Mouse (Mus musculus) cerebellum, adult 8-10 months (tissue): ENCODE measurements around the gene Dnajb14.
"Not testable (repeated sequence)": the region's sequence is repeated elsewhere in the genome, so short reads cannot be mapped to it uniquely, and the experiment has no call there.

Experiments used
- DNase-seq: peaks from one replicate; pipeline ENCODE4 v3.0.0; 2022

Gene Dnajb14

DNA sequence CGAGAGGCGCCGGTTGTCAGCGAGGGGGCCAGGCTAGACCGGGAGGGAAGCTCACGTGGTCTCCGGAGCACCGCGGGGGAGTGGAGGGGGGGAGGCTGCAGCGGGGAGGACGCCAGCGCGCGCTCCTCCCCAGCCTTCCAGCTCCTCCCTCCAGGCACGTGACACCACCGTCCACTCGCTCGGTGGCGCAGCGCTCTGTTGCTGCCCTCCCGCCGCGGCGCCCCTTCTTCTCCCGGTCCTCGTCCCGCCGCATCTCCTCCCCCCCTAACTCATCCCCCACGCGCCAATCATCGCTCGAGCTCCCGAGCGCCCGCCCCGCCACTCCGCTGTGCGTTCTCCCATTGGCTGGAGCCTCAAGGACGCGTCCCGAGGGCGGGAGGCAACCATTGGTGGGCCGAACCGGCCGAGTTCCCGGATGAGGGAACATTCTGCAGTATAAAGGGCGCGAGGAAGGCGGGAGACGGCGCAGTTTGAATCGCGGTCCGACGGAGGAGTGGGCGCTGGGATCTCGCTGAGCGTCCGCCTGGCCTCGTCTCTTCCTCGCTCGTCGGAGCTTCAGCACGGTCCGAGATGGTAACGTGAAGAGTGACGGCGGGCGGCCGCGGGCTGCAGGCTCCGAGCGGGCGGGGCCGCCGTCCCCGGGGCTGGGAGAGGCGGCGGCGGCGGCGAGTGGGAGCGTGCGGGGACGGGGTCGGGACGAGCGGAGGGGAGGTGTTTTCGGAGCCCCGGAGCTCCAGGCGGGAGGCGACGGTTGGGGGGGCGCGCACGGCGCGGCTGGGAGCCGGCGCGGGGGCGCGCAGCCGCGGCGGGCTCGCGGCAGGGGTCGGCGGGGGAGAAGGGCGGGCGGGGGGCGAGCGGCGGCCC, 3.1 kb upstream of the Dnajb14 start, which contains the start of gene H2afz:
Gene H2afz (plus strand): TSS at position 364 of the 864 bp plus-strand sequence.
- DNase-seq, result peak; percentile 98

DNA sequence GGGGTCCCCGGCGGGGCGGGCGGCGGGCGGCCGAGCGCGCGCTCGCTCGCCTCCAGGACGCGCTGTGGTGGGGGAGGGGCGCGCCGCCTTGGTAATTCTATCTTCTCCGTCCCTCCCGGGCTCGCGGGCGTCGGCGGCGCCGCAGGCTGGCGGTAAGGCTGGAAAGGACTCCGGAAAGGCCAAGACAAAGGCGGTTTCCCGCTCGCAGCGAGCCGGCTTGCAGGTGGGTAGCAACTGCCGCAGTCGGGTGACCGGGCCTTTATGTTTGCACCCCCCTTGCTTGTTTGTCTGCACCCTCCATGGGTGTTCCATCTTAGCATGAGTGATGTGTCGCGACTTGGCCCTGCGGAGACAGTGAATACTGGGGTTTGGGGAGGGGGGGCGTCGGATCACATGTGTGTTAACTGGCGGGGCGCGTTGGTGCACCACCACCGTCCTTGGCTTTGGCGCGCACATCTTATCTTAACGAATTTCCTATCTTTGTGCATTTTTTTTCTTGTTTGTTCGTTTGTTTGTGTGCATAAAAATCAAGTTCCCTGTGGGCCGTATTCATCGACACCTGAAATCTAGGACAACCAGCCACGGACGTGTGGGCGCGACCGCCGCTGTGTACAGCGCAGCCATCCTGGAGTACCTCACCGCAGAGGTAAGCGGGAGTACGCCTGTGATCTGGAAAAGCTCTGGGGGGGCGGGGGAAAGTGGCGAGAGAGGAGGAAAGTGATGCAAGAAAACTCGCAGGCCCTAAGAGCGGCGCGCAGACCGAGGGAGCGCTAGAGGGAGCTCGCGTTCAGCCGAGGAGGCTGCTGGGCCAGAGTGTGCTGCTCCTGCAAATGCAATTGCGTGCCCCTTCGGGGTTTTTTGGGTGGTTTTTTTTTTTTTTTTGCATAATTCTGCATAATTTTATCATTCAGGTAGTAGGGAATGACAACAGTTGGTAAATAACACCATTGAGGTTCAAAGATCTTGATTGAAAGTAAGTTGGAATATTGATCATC, 2.2 kb upstream of the Dnajb14 start:
- DNase-seq, result peak; percentile 88

DNA sequence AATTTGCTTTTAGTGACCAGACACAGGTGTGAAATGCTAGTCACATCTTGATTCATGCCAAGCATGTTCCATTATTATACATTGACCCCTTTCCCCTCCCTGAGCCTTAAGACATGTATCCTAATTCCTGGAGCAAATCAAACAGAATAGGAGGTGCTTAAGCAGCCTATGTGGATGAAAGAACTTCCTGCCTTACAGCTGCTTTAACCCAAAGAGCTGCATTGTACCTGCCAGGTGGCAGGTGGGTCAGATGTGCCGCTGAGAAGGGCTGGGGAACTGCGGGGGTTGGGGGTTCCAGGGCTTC, 390 bp upstream of the Dnajb14 start:
- DNase-seq, result no peak

DNA sequence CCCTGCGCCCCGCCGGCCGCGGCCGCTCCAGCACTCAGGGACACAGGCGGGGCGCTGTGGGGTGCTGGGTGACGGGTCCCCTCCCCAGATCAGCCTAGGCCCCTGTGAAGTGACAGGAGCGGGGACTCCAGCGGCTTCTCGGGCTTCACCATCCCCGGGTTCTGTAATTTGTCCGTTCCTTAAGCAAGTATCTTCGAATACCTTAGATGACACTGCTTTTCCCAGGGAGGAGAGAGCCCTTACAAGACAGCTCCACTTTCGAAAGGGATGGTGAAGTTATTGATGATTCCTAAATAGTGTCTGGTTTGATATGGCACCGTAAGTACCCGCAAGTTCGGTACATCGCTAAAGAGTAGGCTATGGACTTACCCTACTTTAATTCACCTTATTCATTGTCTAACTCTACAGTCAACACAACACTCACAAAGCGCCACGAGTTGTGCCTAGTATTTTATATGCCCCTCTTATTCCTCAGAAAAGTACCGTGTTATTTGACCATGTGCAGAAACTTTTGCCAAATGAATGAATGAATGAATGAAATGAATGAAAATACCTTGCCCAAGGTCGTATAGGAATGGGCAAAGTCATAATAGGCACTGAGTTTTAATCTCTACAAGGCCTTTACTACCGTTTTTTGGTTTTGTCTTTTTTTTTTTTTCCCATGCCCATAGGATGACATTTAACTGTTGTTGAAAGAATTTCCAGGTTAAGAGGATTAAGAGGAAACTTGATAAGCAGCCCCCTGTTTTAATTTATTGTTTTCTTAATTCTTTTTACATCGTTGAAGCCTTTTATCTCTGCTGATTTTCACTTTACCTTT, 829 bp downstream of the Dnajb14 start:
- DNase-seq, result no peak

DNA sequence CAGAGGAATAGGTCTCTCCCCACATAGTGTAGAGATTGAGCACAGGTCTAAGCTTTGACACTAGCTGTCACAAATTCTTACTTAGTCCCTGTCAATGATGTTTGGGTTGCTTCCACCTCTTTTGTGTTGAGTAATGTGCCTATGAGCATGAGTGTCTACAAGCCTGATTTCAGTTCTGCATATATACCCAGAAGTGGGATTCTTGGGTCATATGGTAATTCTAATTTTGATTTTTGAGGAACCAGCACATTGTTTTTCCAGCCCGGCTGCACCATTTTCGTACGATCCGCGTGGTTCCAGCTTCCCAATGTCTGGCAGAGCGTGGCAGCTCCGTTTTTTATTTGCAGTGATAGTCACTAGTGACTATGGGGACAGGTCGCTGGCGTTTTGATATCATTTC, 1.9 kb downstream of the Dnajb14 start:
- DNase-seq, result no peak

DNA sequence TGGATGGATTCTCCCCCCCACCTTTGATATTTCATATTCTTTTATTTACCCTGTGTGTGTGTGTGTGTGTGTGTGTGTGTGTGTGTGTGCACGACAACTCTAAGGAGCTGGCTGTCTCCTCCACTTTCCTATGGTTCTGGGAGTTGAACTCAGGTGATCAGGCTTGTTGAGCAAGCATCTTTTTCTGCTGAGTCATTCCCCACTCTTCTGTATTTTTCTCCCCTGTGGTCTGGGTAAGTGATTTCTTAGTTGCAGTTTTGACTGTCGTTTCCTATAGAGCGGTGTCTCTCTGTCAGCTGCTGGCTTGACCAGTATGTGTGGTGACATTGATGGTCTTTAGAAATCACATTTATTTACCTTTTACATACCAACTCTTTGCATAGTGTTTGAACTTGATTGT, 11.8 kb downstream of the Dnajb14 start:
- DNase-seq, result no peak

DNA sequence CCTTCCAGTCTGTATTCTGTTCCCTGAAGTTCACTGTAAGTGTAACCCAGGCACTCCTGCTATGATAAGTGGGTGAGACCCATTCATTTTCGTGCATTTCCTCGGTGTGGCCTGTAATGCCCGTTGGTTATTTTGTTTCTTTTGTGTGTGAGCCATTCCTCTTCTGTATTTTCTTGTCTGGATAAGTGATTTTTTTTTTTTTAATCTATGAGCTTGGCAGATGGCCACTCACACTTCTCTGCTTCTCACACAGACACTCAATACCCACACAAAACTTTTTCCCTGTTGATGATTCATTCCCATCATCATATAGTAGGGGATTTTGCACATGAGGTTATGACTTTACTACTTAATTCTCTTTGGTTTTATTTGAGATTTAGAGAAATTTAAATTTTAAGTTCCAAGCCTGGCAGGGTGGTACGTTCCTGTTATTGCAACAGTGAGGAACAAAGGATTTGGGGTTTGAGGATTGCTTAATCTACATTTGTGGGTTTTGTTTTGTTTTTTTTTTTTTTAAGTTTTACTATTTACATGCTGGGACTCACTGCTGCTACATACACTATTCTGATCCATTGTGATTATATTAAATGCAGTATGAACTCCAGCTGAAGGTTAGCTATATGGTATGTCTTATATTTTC, 12.8 kb downstream of the Dnajb14 start:
- DNase-seq, result no peak

DNA sequence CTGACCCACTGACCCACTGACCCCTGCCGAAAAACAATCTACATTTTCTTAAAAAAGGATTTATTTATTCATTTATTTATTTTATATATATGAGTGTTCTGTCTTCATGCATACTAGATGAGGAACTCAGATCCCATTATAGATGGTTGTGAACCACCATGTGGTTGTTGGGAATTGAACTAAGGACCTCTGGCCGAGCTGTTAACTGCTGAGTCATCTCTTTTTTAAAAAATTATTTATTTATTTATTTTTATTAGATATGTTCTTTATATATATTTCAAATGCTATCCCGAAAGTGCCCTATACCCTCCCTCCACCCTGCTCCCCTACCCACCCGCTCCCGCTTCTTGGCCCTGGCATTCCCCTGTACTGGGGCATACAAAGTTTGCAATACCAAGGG, 13.6 kb downstream of the Dnajb14 start:
- DNase-seq, result no peak

DNA sequence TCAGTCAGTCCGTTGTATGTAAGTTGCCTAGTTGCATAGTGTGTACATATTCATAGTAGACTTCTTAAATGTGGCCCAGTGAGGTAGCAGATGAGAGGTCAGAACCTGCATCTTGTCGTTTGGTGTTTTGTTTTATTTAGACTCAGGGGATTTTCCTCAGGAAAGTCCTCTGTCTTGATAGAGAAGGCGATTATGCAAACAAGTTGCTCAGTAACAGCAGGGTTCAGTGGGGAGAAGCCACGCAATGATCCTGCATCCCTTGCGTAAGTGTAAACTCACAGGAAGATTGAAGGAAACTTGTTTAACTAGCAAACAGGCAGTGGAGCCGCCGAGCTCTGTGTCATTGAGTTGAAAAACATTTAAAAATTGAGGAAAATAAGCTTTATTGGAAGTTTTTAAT, 20.5 kb downstream of the Dnajb14 start:
- DNase-seq, result no peak

DNA sequence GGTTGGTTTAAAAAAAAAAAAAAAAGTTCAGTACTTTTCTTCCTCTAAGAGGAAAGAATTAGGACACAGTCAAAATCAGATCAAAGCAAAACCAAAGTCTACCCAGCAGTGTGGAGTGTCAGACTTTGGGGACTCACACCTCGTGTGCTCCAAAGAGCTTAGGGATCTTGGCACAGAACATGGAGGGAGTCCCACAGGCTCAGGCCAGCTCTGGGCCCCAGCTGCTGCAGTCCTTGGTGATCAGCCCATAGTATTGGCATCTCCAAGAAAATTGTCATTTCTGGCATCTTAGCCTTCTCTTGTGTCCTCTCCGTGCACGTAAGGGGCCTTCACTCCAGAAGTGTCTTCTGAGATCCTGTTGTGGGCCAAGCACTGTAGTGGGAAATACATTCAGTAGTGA, 23.6 kb downstream of the Dnajb14 start:
- DNase-seq, result no peak

DNA sequence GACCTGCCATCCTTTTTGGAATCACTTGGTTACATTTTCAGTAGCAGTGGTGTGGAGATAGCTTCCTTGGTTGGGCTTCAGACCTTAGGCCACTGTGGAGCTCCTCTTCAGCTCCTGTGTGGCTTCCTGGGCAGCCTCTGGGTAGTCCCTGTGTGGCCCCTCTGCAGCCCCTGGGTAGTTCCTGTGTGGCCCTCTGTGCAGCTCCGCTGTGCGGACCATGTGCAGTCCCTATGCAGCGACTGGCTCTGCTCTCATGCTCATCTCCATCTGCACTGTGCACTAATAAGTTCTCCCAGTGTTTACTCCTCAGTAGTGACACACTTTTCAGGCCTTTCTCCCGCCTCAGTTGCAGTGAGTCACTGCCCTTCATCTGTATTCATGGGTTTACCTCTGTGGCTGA, 24.6 kb downstream of the Dnajb14 start:
- no peak for DNase-seq

DNA sequence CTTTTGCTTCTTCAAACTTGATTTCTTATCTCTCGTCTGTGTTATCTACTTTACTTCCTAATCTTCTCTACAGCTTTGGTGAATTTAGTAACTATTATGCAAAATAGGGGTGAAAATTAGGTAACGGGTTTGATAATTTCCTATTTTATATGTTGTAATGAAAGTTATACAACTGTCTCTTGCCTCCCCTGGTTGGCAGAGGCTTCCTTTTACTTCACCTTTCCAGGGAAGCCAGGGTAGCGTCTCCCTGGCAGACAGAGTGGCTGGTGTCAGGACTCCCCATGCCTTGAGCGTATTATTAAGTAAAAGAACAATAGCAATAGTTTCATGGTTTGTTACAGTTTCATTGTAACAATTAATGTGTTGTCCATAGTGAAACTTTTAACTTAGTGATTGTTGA, 26.3 kb downstream of the Dnajb14 start:
- no peak for DNase-seq

DNA sequence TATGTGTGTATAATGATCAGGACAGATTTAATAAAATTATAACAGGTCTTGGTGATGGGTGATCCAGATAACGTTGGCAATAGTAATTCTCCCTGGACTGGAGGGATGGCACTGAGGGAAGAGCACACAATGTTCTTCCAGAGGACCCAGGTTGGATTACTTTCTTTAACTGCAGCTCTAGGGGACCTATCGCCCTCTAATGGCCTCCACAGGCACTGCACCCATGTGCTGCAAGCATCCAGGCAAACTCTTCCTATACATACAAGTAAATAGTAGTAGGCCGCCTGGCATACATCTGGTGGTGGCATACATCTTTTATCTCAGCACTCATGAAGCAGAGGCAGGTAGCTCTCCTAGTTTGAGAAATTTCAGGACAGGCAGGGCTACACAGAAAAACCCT, 27.7 kb downstream of the Dnajb14 start:
- DNase-seq, result no peak

DNA sequence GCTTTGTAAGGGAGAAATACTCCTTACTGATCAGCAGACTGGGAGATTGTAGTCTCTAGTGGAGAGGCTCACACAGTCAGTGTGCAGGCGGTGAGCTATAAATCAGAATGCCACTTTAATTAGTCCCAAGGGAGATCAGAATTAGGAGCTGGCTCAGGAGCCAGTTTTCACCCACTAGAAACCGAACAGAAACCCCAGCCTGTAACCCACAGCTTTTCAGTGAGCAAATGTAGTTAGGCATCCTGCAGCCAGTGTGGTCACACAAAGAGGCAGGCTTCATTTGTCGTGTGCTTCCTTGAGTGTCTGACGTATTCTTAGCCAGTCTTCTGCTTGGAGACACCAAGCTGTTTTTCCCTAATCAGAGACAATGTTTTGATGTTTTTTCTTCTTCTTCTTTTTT, 28.9 kb downstream of the Dnajb14 start:
- DNase-seq, result no peak

DNA sequence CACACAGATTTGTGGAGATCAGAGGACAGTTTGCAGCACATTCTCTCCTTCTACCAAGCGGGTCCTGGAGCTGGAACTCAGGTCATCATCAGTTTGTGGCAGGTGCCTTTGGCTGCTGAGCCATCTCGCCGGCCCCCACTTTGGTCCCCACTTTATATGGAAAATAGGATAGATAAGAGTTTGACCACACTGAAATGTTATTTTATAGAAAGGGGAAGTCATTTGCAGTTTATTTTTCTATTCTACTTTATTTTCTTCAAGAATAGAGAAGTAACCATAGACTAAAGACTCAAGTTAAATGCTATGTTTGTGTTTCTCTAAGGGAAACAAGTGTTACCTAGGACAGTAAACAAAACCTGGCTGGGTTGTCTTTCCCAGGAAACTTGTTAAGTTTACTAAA, 29.4 kb downstream of the Dnajb14 start:
- DNase-seq, result no peak

DNA sequence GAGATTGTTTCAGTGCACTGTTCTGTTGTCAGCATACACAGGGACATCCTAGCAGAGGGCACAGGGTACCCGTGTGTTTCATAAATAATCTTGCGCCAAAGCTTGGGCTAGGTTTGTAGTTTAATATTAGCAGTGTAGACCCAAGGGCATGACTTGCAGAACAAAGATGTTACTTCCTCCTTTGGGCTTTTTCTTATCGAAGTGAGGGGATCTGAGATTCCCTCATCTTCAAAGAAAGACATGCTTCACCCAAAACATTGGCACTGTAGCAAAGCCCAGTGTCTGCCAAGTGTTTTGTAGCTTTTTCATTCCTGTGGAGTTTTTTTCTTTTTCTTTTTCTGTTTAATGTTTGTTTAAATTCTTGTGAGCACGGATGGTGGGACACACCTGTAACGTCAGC, 30.2 kb downstream of the Dnajb14 start:
- no peak for DNase-seq

DNA sequence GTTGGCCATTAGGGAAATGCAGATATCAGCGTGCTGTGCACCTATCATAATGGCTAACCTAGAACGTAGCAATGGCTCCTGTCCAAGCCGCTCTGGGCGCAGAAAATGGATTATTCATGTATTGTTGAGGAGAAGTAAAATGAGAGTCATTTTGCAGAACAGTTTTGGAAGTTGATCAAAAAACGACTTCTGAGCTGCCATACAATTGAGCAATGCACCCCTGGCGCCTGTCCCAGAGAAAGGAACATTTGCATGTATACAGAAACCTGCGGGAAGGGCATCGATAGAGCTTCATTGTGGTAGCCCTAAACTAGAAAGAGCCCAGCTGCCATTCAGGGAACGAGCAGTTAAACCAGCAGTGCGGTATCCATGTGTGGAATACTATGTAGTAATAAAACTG, 32.7 kb downstream of the Dnajb14 start:
- DNase-seq, result no peak

DNA sequence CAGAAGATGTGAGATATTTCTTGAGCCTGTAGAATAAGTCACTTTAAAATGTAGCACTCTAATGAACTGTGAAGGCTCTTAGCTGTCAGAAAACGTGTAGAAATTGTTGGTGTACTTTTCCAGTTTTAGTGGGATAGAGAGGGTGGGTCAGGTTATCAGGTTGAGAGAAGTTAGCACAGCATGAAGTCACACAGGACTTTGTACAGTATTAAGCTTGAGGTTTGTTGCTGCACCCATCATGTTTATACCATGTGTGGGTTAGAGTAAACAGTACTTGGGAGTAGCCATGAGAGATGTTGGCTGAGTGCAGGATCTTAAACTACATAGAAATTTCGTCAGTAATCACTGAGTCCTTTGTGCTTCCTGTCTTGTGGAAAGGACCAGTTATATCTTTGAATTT, 45.6 kb downstream of the Dnajb14 start:
- DNase-seq, result no peak

DNA sequence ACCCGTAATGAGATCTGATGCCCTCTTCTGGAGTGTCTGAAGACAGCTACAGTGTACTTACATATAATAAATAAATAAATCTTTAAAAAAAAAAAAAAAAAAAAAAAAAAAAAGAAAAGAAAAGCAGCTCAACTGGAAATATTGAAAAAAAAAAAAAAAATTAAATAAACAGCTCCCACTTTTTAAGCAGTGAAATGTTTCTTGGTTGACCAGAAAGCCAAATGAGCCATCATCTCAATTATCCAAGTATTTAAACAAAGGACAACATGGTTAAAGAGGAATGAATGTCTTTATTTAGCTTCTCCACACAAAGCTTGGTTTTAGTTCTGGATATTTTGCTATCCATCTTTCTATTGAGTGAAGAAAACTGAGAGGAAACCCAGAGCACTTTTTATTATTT, 47.1 kb downstream of the Dnajb14 start:
- not testable (repeated sequence) for DNase-seq

DNA sequence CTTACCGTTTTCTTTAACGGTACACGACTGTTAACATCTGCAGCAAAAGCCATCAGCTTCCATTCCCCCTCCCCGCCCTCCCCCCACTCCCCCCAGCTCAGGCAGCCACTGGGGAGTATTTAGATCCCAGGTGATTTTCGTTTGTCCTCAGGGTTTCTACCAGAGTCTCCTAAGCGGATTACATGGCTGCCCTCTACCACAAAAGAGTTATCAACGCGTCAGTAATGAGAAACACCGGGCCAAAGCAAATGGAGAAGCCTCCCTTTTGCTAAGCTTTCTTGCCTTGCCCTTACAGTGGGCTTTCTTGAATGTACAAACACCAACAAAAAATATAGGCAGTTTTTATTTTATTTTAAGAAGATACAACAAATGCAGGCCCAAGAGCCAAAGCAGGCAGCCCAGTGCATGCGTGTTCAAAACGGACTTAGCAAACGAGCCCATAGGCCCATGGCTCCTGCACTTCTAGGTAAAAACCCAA, 50.3 kb downstream of the Dnajb14 start:
- DNase-seq, result no peak

DNA sequence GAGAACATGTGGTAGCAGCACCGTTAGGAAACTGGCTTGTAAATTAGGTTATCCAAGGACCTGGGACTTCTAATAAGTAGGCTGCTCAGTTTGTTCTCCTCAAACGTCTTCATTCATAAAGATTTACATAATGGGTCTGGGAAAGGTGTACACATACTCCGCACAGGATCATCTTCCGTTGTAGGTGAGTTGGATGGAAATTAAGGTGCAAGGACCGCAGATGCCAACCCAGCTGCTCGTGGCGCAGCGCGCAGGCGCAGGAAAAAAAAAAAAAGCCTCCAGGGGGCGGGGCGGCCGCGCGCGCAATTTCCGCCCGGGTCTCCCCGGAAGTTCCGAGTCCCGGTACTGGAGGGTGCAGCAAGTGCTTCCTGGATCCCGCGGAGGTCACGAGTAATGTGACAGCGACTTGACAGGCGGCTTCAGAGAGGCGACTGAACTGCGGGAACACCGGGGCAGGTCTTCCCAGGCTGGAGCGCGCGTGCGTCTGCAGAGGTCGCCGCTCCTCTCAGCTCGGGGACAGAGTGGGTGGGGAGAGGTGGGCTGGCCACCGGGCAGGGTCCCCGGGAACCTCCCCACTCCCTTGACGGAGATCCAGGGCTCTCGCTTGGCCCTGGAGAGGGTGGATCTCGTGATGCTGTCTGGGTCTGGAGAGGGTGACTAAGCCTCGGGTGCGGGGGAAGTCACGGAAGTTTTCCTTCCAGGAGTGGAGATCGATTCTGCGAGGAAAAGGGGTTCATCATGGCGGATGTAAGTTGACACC, 50.9 kb downstream of the Dnajb14 start, which contains the start of gene Lamtor3:
Gene Lamtor3 (plus strand): TSS at position 335 of the 760 bp plus-strand sequence.
- peak; percentile 83 for DNase-seq

DNA sequence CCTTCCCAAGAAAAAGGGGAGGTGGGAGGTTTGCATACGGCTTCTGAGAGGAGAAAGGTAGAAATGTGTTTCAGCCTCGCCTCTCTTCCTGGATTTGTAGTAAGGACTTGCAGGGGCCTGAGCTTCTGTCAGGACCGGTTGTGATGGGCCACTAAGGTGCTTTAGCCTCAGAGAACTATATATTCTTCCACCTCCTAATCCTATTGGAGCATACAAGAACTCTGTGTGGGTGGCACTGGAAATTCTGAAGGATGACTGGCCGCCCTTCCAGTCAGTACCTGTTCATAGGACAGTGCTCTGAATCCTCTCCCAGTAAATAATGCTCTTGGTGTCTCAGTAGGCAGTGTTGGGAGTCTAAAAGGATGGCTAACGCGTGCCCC, 51.4 kb downstream of the Dnajb14 start:
- peak; percentile 12 for DNase-seq
